Mouse (Mus musculus) fibroblast of lung, adult 2 months (primary cell): ENCODE results near the gene D16Ertd472e.
A peak's percentile ranks its signal among the peaks of the same experiment; 100 is the strongest.
"Not testable (repeated sequence)": the region's sequence is repeated elsewhere in the genome, so short reads cannot be mapped to it uniquely, and the experiment has no call there.

Source experiments
- DNase-seq: peaks from one replicate; pipeline ENCODE4 v3.0.0-alpha.2; 2011; ENCODE audit warnings: low read depth

The D16Ertd472e gene

DNA sequence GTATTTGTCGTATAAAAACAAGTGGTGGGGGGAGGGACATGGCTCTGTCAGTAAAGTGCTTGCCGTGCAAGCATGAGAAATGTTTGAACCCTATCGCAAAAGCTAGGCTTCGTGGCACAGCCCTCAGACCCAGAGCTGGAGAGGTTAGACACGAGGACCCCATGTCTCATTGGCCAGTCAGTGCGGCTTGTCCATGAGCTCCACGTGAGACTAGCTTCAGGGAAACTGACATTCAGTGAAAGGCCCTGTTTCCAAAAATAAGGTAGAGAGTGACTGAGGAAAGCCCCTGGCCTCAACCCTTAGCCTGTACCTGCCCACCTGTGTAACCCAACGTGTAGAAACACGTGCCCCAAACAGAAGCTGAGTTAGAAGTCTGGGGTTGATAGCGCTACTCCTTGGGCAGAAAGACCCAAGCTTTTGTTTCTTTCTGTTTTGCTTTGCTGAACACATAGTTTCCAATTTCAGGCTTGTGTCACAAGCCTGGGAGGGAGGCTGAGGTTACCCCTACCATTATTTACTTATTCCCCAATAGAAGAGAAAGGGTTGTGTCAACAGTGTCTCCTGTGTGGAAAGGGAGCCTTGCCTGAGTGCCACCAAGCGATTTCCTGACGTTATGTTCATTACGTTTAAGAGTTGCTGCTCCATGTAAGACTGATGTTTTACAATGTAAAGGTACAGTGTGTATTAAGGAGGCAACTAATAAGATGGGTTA lies 12.2 kb downstream of the D16Ertd472e start:
- DNase-seq, result no peak

DNA sequence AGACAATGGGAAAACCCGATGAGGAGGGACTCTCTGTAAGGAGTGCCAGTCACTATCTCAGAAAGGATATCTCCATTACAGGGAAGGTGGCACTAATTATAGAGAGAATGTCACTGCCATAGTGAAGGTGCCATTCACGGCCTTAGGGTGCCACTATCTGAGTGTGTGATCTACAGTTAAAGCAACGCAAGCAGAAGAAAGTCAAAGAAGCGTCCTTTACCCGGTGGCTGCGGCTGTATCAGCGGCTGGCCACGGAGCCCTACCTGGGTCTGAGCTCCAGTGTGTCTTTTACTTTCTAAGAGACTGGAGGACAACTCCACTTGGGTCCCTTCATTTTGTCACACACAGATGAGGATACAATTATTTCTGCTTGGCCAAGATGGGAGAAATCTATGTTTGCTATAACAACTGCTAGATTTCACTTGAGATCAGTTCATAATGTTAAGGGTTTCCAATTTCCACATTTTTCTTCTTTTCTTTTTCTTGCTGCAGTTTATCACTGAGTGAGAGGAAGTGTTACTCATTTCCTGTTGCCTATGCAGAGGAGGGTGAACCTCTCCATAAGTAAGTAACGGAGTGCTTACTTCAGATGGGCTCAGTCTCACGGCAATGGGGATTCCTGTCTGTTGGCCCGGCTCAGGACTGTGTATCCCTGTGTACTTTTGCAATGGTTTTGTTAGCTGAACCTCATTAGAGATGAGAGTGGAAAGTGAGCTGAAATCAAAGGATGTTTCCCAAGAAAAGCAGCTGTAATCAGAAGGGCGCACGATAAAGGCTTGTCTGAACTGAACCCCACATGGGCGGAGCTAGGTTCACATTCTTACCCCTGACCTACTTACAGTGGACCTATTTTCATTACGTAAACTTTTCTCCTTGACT lies 13.2 kb downstream of the D16Ertd472e start:
- no peak for DNase-seq

DNA sequence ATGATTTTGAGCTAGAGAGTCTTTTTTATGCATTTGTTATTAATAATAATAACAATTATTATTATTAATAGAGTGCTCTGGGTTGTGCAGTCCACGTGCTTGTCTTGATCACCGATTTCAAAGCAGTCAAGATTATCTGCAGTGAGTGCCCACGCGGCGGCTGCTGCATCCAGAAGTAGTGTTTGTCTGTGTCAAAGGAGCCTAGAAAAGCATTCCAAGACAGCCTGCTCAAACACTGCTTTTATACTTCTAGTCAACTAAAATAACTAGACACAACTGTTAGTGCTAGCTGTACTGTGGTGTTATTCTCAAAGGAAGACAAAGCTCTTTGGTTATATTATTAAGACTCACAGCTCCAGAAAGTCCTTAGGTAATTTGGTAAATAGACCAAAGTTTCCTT lies 15.9 kb downstream of the D16Ertd472e start:
- DNase-seq, result no peak

DNA sequence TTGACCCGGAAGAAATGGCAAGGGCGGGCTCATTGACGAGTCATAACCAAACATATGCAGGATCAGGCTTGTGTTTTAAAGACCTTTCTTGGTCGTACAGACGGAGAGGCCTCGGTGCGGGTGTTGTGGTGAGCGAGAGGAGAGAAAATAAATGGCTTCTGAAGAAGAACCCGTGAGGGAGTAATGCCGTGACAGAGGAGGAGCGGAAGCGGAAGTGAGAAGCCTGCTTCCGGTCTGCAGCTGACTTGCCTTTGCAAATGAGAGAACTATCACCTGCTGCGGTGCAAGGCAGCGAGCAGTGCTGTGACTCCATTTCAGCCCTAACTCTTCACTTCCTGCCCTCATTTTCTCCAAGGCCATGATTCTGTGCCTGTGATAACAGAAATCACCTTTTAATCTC lies 16.4 kb downstream of the D16Ertd472e start:
- no peak for DNase-seq

DNA sequence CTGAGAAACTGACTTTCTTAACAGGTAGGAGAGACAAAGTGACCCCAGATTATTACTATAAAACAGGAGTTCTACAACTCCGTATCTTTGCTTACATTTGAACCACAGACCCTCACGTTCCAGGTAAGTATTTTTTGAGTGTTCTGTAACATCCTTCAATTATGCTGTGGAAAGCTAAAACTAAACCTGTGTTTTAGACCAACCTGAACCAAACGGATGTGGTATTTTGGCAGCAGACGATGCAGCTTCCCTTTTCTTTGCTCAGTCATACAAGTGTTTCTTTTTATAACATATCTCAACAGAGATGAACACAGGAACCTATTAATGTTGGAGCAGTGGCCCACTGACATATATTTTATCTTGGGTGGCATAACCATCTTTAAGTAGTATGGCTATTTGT lies 18.9 kb downstream of the D16Ertd472e start:
- DNase-seq, result no peak

DNA sequence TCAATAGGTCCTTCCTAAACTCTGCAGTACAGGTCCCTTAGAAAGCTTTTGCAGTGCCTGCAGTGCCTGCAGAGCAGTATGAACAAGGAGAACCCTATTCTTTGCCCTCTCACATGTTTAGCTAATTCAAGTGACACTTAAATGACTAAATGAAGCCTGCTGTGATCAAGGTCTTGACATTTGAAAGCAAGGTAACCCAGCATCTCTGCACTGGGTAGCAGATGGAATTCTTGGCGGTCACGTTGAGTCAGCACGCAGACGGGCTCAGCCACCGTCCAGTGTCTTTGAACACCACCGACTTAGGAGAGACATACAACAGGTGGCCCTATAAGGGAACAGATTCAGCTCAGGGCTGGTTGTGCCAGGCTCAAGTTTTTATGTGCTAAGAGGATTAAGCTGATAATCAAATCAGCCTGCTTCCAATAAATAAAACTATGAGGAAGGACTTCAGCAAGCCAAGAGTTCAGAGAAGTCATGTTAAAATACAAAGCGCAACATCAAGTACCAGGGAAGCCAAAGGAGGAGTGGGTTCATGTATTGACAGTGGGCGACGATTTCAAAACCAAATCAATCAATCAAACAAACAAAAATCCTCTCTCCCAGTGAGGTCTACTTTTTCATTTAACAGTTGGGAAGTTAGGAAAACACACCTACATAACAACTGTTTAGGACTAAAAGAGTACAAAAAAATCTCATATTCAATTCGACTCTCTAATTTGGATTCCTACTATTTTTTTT lies 21.4 kb downstream of the D16Ertd472e start:
- no peak for DNase-seq

DNA sequence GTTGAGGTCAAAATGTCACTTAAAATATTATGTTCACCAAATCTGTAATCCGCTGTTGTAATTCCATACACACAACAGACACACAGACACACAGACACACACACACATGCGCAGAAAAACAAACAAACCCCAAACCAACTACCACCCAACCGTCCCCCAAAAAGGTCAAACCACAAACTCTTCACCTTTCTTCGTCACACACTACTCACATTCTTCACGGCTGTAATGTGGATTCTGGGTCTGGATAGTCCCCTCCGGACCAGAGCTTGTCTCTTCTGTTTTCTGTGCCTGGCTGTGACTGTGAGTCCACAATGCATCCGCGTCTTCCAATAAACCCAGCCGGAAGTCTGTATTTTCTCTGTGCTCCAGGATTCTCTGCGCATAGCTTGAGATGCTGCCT lies 29.1 kb downstream of the D16Ertd472e start:
- DNase-seq, result no peak

DNA sequence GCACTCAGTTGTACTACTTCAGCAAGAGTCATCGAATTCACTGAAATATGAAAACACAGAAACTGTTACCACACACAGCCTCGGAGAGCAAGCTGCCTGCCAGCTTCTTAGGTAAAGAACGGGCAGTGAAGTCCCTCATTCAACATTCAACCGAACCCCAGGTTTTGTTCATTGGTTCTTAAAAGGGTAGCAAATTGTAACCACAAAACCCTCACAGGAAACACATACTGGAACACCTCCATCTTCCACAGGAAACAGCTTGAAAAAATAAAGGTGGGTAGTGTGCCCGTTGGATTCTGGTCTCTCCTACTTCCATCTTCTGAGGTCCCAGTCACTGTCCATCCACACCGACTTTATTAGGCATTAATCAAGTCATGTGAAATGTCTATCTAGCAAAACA lies 30.0 kb downstream of the D16Ertd472e start:
- DNase-seq, result no peak

DNA sequence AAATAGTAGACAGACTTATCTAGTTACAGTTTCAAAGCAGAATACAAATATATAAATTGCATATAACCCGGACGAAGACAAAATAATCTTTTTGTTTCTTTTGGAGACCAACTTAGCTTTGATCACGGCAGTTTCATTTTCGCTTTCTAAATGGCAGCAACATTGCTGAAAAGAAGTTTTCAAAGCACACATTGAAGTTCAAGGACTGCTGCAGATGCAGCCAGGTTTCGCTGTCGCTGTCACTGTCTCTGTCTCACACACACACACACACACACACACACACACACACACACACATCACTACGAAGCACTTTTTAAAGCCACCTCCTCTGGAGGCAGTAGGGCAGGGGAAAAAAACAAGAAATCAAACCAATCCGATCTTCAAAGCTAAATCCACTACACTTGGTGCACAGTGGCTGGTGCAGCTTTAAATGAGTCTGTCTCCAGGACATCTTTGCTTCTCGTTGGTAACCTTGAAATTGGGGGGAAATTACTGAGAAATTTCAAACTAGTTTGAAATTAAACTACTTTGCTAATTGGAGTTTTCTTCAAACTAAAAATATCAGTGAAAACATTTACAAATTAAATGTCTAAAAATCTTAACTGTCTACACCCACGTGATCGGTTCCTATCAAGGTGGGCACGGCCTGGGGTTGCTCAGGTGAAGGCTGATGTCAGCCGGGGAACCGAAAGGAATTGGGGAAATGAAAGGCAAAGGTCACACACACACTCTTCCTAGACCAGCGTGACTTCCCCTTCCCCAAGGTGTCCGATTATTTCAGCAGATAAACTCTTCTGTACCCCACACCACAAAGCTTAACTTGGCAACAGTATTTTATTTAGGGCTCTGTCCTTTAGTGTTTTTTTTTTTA lies 35.9 kb downstream of the D16Ertd472e start:
- no peak for DNase-seq

DNA sequence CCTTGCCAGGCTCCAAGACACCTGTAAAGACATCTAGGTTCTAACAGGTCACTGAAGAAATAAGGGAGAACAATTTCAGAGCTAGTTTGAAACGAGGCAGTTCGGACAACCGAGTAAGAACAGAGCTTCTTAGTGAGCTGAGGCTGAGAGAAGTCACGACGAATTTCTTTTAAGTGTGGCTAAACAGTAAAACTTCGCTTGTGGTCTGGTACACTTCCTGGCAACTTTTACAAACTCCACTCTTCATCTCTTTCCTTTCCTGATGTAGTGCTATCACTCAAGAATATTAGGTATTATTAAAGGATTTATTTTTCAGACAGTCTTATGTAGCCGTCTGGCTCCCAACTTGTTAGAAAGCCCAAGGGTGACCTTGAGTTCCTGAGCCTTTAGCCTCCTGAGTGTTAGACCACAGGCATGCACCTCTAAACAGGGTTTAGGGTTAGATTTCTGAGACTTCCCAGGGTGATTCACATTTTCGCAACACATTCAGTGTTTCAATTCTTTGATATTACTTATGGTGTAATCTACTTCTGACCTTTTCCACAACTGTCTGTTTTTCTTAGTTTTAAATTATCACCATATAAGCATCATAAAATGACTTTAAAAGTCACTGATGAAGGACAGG lies 38.6 kb downstream of the D16Ertd472e start:
- DNase-seq, result peak; percentile 56

DNA sequence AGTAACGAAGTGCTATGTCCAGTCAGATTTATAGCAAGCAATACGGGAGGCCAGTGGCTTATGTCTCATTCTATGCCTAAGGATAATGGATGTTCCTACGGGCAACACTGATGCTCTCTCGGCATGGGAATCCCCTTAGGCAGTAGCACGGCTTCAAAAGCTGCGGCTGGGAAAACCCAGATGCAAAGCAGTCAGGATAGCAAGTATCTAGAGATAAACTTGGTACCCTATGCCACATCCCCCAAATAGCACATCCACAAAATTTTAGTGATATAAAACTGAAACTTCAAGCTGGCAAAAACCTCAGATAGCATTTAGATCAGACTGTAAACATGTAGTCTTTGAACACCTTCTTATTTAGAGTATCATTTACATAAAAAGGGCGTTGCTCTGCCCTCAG lies 39.2 kb downstream of the D16Ertd472e start:
- DNase-seq, result no peak

DNA sequence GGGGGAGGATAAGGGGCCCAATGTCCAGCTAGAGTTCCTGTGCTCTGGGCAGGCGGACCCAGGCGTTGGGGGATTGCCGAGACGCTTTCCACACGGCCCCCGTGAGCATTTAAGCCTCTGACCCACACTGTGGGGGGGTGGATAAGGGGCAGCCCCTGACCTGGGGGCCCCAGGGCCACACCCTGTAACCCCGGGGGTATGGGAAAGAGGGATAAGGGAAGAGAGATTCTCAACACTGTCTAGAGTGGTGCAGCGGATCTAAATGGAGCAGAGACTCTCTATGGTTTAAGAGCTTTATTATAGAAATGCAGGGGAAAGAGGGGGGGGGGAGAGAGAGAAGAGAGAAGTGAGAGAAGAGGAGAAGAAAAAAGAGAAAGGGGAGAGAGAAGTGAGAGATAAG lies 42.0 kb downstream of the D16Ertd472e start:
- DNase-seq, result no peak

DNA sequence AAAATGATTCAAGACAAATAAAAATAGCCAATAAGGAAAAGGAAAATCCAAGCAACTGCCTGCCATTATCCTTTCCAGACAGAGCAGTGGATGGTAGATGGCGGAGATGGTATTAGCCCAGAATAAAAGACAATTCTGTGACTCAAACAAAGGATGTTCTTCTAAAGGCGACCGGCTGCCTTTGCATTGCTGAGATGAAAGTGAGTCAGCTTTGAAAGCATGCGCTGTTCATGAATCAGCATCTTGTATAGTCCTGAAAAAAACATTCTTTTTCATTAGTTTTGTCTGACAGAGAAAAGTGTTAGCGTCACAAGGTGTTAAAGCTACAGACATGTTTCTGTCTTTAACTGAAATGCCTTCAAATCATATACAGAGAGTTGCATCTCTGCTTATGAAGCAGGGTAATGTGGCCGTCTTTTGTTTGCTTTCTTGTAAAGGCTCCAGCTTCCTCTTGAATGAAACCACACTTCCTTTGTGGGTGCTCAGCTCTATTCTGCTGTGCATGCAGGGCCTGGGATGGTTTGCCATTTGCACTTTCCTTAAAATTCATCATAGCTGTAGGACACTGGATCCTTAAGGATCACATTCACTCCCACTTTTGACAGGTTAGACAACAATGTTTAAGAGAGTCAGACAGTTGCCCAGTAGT lies 44.4 kb downstream of the D16Ertd472e start:
- DNase-seq, result no peak

DNA sequence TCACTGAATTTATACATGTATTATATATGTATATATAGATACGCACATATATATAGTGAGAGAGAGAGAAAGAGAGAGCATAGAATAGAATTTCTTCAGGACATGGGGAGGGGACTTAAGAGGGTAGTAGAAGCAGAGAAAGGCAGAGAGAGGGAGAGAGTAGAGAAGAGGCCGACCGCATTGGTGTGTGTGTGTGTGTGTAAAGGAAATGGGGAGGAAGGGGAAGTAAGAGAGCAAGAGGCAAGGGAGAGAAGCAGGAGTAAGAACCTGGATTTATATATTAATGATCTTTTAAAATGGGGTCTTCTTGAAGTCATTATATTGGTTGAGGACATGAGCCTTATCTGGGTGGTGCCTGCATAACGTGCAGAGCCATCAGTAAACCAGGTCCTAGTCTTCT lies 53.5 kb downstream of the D16Ertd472e start:
- DNase-seq, result no peak

DNA sequence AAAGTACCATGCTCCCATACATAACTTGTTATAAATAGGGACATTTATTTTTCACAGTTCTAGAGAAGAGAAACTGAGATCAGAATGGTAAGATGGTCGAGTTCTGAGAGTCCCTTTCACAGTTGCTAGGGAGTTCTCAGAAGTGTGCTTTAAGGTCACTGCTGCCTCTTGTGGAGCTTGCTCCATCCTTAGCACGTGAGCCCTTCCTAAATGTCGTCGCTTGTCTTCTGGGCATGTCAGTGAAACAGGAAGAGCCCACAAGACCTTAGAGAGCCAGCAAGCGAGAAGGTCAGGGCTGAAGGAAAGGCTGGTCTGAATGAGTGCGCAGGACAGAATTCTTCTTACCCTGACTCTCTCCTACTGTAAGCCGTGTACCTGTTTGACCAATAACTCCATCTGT lies 57.8 kb downstream of the D16Ertd472e start:
- no peak for DNase-seq

DNA sequence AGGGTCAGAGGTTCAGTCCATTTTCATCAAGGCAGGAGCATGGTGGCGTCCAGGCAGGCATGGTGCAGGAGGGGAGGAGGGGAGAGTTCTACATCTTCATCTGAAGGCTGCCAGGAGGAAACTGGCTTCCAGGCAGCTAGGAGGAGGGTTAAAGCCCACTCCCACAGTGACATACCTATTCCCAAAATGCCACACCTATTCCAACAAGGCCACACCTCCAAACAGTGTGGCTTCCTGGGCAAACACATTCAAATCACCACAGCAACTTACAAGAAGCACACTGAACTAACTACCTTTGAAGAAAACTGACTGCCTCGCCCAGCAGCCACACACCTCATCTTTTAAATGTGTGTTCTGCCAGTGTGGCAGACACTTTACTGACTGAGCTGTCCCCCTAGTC lies 59.3 kb downstream of the D16Ertd472e start:
- no peak for DNase-seq

DNA sequence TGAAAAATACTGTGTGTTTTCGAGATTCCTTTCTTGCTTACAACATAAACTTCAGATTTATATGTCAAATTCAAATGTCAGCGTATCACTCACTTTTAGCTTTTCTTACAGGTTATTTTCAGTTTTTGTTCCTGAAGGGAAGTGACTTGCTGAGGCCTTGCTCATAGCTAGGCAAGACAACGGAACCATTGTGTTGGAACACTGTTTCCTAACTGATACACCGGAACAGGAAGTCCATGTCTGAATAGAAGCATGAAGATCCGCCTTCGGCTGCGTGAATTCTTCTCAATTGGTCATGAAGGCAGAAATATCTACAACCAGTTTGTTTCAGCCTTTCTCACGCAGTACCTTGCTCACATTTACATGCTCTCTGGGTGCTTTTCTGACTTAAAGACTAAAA lies 65.0 kb downstream of the D16Ertd472e start:
- no peak for DNase-seq

DNA sequence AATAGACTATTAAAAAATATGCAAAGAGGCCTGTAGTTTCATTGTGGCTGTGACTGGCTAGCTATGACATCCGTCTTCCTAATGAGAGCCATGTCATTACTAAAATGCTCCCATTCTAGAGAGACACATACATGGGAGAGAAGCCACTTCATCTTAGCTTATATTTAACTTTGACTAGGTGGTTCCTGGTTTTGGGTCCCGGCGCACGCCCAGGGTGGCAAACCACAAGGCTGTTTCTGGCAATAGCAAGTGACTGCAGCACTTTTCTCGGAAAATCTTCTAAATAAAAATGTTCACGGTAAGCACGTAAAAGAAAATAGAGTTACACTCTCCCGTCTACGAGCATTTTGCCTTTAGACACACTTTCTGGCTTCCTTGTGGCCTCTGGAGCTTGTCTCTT lies 74.0 kb downstream of the D16Ertd472e start:
- no peak for DNase-seq

DNA sequence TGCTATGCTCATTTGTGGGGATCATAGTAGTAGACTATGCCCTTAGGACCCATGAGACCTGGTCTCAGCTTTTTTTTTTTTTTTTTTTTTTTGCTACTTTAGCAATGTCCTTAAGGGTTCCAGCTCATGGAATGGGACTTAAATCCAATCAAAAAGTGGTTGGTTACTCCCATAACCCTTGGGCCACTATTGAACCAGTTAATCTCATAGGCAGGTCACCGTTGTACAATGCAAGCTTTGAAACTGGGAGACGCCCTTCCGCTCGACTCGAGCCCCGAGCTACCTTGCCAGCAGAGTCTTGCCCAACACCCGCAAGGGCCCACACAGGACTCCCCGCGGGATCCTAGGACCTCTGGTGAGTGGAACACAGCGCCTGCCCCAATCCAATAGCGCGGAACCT lies 83.8 kb downstream of the D16Ertd472e start:
- not testable (repeated sequence) for DNase-seq

DNA sequence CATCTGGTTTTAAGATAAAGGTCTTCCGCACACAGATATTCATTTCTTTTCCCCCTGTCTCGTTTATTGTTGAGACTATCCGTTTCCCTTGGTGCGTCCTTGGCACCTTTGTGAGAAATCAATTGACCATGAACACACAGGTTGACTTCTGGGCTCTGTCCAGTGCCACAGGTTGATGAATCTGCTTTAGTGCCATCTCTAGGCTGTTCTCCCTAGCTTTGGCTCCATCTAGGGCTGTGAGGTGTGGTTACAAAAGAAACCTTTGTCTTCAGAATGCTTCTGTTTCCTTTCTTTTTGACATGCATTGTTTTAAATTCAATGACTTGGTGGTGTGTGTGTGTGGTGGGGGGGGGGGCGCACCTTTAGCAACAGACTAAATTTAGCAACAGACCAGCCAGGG lies 85.7 kb downstream of the D16Ertd472e start:
- DNase-seq, result no peak
